Mouse (Mus musculus): ENCODE data around the gene Psmd9.

Gene Psmd9

DNA sequence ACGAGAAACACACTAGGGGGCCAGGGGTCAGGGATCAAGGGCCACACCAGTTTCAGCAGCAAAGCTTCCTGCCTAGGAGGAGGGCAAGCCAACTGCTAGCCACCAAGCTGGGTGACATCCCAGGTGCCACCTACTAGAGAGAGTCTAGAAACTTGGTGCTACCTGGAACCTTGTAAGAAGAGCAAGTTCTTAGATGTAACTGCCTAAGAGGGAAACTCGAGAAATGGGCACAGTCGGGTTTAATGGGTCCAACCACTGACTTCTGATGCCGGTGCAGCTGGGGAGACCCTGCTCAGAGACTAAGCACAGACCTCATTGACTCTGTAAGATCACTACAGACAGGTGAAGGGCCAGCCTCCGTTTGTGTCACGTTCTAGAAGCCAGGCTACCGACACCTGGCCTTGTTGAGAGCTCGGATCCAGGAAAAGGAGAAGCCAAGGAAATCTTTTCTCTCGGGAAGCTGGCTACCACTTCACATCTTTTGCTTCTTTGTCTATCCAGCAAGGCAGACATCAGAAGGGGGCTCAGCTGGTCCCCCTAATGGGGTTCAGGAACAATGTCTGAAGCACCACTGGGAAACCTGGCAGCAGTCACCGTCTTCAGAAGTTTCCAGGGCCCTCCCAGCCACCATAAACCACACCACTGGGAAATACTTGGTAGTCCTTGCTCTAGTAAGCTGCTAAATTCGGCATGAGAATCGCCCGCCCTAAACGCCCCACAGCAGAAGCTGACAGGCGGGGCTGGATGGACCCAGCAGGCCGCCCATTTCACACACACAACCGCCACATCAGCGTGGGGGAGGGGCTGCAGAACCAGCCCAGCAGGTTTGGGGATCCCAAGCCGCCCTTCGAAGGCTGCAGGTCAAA lies 31.9 kb upstream of the Psmd9 start:
- DNase-seq (ENCODE audit: low spot score in 2 of 2), result peak; percentile 87 to 92

DNA sequence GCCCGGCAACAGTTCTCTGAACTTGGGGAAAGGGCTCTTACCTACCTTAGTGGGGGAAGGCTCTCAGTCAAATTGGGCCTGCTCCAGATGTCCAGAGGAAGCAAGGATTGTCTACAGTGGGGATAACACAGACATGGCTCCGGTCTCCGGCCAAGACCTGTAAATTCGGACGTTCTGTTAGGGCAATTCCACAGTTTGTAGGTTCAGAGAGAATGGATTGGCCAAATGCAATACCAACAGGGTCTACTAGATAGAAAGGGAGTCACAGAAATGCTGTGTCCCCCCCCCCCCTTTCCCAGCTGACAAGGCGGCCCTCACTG lies 31.3 kb upstream of the Psmd9 start:
- no peak for DNase-seq (ENCODE audit: low spot score in 2 of 2)

DNA sequence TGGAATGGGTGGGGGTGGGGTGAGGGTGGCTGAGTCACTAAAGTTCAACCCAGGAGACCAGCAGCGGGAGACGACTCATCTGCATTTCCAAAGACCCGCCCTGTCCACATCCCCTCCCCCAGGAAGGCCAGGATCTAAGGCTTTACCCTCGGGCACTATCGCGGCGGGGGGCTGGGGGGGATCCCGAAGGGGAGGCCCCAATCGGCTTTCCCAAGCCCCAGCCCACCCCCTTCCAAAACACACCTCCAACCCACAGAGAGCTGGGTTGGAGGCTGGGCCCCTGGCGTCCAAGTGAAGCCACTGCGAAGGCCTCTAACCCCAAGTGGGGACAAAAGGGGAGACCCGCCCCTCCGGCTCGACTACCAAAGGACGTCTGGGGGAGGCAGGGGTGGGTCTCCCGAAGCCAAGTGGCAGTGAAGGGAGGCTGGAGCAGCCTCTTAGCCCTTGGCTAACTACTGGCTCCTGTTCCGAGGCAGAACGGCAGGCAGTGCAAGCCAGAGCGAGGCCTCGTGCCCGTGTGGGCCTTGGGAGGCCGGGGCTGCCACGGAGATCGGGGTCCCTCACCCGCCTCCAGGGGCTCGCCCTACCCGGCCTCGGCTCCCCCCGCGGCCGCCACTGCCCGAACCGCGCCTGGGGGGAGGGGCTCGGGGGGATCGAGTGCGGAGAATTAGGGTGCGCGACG lies 30.8 kb upstream of the Psmd9 start:
- peak; percentile 74 to 77 for DNase-seq (ENCODE audit: low spot score in 2 of 2)

DNA sequence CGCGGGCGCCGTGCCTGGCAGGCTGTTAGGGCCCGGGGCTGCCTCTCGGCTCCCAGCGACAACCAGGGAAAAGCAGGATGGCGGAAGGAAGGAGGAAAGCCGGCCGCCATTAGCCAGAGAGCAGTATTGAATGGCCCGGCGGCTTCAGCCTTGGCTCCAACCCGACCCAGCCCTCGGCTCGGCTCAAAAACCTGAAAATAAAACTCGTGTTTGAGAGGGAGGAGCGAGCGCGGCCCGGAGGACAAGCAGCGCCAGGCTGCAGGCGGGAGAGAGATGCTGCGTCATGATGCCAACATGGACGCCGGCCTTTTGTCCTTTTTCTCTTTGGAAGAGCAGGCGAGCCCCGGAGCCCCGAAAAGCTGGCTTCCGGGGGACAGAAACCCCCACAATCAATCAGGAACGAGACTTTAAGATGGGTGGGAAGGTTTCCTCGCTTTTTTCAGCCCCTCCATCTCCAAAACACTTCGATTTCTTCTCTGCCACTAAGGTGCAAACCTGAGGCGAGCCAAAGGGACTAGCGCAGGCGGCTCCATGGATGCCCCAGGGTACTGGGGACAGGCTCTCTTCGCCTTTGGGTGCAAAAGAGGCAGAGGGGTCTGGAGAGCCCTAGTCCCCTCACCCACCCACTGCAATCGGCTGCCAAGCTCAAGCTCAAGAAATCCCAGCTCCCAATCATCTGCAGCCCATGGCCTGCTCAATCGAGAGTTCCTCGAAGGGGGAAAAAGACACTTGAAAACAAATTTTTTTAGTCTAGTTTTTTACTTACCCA lies 30.1 kb upstream of the Psmd9 start:
- peak; percentile 80 to 84 for DNase-seq (ENCODE audit: low spot score in 2 of 2)

DNA sequence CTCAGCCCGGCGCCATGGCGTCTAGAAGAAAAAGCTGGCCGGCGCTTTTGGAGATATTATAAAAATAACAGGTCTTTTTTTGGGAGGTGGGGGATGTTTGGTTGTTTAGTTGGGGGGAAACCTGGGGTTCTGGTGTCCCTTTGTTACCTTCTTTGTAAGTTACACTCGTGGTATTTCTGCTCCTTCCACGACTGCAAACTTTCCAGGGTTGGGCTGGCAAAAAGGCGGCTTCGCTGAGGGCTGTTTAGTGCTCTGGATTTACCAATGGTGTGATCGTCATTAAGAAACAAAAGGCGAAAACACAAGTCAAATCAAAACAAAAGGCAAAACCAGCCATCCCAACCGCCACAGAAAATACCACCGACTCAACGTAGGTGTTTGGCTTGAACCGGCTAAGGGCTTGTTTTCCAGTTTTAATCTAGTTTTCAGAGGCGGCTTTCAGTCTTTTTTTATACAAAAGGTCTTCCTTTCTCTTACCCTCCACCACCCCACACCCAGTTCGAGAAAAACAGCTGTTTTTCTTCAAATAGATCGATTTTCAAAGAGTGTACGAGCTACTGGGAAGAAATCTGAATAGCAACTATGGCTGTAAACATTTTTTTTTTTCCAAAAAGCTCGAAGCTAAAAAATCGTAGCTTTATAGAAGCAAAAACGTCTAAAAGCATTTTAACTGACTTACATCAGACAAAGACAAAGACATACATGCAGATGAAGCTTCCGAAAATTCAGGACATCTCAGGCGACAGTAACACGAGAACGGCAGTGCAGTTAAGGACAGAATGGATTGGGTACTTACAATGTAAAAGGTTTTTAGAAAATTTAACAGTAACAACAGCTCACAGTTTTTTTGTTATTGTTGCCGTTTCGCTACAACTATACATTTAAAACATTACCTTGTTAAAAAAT lies 29.2 kb upstream of the Psmd9 start:
- no peak for DNase-seq (ENCODE audit: low spot score in 2 of 2)

DNA sequence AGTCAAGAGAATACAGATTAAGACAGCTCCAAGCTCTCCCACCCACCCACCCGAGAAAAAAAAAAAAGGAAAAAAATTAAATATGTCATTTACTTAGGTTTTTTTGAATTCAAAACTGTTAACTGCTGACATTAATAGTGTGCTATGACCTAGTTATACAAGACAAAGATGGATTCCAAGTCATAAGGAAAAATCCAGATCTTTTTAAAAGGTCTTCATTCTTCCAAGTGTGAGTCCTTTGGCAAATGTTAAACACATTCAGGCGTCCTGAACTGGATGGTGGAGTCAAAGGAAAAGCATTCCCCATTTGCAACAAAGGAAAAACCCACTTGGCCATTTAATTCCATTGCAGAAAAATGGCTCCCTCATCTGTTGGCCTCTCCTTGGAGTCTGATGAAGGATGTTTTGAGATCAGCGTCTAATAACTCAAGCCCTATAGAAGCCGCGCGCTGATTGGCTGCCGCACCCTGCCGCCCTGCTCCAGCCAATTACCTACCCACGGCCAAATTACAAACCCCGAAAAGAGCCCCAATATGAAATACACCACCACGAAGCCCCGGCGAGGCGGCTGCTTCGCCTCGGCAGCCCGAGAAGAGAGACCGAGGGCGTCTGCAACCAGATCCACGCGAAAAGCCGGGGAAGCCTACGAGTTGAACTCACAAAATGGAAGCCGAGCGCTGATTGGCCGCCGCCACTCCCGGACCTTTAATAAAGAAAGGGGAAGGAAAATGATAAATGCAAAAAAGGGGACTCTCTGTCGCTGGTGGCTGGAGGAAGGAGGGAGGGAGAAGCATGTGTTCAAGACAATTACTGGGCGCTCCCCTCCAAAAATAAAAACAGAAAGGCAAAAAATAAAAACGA lies 28.3 kb upstream of the Psmd9 start:
- peak; percentile 87 to 88 for DNase-seq (ENCODE audit: low spot score in 2 of 2)

DNA sequence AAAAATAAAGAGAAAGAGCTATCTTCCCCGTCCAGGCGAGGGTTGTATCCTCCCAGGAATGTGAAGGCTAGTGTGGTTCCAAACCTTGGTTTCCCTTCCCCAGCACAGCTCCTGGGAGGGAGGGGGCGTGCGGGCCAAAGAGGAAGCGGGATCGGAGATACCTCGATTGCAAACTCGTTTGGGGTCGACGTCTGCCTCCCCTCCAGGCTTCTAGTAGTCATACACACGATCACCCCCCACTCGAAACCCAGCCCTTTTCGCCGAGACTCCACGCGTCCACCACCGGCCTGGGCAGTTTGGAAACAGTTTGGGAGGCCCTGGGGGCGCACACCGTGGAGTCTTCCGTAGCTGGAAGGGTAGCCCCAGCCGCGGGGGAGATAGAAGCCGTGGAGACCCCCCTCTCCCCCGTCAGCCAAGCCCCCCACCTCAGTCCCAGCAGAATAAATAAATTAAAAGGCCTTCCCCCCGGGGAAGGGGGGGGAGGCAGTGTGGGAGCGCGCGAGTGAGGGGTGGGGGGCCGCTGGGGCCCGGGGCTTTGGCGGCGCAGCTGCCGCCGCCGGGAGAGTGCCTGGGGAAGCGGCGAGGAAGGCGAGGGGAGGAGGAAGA lies 27.6 kb upstream of the Psmd9 start:
- DNase-seq (ENCODE audit: low spot score in 2 of 2), result no peak

DNA sequence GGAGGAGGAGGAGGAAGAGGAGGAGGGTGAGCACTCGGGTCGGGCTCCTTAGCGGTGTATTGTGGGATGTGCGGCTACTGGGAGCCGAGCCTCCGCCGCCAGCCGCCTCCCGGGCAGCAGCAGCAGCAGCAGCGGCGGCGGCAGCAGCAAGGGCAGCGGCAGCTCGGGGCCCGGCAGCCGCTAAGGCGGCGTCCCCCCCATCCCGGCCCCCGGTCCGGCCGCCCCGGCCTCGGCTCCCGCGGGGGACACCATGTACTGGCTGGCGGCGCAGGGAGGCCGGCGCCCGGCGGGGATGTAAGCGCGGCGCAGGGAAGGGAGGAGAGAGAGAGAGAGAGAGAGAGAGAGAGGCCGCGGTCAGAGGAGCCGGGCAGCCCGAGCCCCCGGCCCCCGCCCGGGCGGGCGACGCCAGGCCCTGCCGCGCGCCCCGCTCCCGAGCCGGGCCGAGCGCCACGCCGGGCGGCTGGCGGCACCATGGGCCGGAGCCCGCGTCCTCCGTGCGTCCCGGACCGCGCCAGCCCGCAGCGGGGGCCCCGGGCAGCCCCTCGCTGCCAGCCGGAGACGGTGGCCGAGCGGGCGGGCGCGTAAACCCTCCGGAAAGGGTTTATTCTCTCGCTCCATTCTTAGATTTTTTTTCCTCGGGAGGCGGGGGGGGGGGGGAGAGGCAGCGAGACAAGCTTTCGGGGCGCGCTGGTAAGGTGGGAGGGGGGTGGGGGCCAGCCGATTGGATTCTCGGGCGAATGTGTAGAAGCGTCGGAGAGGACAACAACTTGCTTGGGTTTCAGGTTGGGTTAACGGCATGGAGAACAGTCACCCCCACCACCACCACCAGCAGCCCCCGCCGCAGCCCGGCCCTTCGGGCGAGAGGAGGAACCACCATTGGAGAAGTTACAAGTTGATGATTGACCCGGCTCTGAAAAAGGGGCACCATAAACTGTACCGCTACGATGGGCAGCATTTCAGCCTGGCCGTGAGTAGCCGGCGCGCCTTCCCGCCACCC lies 26.8 kb upstream of the Psmd9 start, which contains the start of gene Setd1b:
Gene Setd1b, plus strand, starts transcription at position 33 of the 997 bp plus-strand sequence.
- DNase-seq (ENCODE audit: low spot score in 2 of 2), result no peak

DNA sequence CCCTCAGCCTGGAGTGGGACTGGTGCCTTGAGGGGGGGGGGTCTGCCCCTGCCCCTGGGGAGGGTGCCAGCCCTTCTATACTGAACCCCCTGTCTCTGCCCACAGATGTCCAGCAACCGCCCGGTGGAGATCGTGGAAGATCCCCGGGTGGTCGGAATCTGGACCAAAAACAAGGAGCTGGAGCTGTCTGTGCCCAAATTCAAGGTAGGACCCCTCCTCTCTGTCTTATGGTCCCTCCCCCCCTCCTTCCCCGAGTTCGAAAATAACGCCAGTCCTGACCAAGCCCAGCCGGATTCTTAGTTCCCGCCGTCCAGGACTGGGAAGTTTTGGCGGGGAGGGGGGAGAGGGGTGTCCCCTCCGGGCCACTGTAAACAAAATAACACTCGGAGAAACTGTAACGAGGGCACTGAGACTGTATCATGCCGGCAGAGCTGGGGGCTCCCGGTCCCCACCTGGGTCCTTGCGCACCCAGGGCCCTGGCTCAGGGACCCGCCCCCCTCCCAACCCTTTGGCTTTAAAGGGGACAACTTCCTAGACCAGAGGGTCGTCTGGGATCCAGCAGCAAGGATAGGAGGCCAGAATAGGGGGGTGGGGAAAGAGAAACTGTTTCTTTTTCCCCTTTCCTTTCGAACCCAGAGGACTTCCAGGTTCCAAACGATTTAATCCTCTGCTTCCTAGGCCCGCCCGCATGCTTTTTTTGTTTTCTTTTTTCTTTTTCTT lies 25.8 kb upstream of the Psmd9 start:
- no peak for DNase-seq (ENCODE audit: low spot score in 2 of 2)

DNA sequence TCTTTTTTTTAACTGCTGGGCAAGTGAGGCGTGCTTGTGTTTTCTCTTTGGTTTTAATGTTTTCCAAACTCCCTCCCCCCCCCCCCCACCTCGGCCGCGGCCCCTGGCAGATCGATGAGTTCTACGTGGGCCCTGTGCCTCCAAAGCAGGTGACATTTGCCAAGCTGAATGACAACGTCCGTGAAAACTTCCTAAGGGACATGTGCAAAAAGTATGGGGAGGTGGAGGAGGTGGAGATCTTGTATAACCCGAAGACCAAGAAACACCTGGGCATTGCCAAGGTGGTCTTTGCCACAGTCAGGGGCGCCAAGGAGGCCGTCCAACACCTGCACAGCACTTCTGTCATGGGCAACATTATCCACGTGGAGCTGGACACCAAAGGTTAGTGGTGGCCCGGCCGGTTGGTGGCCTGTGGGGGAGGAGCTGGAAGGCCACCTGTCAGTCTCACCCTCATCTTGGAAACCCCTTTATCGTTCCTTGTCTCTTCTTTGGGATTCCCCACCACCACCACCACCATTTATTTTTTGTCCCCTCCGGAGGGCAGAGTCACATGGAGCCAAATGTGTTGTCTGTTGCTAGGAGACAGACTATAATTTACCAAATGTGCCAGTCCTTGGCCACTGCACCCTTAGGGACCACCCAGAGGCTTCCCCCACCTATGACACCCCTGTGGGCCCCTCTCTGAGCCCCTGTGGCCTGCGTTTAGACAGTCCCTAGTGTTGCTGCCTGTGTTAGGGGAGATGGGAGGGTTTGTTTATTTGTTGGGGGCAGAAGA lies 25.1 kb upstream of the Psmd9 start:
- no peak for DNase-seq (ENCODE audit: low spot score in 2 of 2)

DNA sequence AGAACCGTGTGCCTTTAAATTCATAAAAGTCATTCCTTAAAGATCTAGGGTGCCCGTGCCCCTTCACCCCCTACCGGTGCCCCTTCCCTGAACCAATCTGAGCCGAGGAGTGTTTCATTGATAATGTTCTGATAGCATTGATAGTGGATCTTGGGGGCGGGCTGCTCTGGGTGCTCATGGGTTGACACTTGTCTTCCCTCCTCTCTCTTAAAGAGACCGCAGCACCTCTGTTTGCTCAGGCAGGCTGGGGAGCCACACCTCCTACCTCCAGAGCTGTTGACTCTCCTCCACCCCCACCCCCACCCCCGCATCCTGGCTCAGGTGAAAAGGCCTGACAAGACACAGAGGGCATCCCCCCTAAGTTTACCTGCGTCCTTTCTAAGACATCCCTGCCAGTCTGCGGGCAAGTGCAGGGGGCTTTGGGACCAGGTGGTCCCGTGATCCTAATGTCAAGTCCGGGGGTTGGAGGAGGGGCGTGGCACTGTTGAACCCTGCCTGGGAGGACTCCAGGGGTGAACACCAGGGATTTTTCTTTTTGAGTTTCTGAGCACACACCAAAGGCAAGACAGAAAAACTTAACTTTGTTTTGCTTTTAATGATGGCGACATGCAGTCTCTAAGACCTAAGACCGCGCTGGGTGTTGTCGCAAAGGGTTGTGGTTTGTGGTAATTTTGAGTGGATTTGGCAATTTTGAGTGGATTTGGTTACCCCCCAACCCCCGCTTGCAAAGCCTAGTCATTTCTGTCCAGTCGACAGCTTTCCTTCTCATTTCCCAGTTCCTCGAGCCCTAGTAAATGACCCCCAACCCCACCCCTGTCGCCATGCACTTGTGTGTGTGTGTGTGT lies 24.2 kb upstream of the Psmd9 start:
- no peak for DNase-seq (ENCODE audit: low spot score in 2 of 2)

DNA sequence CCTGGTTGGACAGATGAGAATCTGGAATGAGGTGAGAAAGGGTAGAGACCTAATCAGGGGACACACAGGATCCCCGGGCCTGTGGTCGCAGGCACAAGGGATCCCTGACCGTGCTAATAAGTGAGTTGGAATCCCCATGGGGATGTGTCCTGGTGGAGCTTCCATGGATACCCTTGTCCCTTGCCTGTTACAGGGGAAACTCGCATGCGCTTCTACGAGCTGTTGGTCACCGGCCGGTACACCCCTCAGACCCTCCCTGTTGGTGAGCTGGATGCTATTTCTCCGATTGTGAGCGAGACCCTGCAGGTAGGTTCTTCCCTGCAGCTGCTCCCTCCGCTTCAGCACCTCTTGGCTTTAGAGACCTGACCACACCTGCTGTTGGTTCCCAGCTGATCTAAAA lies 22.9 kb upstream of the Psmd9 start:
- no peak for DNase-seq (ENCODE audit: low spot score in 2 of 2)

DNA sequence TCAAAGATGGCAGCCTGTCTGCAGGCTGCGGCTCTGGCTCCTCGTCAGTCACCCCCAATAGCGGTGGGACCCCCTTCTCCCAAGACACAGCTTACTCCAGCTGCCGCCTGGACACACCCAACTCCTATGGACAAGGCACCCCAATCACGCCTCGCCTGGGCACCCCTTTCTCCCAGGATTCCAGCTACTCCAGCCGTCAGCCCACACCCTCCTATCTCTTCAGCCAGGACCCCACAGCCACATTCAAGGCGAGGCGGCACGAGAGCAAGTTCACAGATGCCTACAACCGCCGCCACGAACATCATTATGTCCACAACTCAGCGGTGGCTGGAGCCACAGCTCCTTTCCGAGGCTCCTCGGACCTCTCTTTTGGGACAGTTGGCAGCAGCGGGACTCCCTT lies 21.6 kb upstream of the Psmd9 start:
- DNase-seq (ENCODE audit: low spot score in 2 of 2), result no peak

DNA sequence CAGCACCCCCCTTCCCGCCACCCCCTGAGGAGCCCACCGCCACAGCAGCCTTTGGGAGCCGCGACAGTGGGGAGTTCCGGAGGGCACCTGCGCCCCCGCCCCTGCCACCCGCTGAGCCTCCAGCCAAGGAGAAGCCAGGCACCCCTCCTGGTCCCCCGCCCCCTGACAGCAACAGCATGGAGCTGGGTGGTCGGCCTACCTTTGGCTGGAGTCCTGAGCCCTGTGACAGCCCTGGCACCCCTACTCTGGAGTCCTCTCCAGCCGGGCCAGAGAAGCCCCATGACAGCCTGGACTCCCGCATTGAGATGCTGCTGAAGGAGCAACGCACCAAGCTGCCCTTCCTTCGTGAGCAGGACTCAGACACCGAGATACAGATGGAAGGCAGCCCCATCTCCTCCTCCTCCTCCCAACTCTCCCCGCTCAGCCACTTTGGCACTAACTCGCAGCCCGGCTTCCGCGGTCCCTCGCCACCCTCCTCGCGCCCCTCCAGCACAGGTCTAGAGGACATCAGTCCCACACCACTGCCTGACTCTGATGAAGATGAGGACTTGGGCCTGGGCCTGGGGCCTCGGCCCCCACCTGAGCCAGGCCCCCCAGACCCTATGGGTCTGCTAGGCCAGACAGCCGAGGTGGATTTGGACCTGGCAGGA lies 21.0 kb upstream of the Psmd9 start:
- DNase-seq (ENCODE audit: low spot score in 2 of 2), result no peak

DNA sequence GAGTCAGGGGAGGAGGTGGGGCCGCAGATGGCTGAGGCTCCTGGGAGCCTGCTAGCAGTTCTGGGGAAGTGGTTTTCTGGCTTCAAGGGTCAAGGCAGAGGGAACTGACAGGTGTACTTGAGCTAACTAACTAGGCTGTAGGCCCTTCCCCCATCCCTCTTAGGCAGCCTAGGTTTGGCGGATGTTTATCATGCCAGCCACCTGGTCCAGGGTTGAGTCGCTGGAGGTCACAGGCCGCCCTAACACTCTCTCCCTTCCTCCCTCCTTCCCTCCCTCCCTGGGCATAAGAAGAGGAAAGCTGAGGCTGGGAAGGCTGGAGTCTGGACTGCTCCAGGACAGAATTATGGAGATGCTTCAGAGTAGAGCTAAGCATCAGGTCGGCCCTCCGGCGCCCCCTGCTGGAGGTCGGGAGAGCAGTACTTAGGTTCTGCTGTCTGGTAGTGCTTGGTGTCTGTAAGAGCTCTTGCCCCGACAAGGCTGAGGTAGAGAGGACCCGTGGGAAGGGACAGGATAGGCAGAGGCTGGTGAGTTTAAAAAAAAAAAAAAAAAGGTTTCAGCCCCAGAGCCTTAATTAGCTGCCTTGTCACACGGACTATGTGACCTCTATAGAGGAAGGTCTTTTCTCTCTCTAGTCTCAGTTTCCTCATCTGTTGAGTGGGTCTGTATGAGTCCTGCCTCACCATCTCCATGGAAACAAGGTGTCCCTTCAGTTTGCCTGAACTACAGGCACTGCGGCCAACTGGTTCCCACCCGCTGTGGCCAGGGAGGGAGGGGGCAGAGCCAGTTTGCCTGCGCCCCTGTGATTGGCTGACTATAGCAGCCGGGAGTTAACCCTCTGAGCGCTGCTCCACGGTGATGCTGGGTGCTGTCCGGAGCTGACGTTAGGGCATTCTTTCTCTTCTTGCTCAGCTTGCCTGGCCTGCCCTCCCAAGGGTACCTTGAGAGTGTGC lies 19.5 kb upstream of the Psmd9 start:
- DNase-seq (ENCODE audit: low spot score in 2 of 2), result peak; percentile 82 to 92
